Mouse (Mus musculus) liver, postnatal 0 days (tissue): ENCODE measurements at regions not wholly inside any gene's neighbourhood (a gene's known extent, or its start where the extent isn't known, plus 50 kb on each side); places are given as distances from the start of the nearest gene placed in this dataset.

Source experiments
- ATAC-seq: fragments of 200-750 bp; cut with Nextera tagmentation; 2 replicates; pipeline ENCODE4 v1.8.0; 2017; ENCODE audit warnings: mild to moderate bottlenecking, moderate library complexity
- DNase-seq: peaks from one replicate; pipeline ENCODE4 v3.0.0-alpha.2; 2016
- H3K27ac ChIP-seq: fragments of 300-500 bp; sonication (generic); 2 replicates; pipeline ENCODE4 v1.5.1; 2014; ENCODE audit warnings: antibody characterized with exemption, moderate library complexity, mild to moderate bottlenecking, low read depth
- H3K27me3 ChIP-seq: fragments of 300-500 bp; sonication (generic); 2 replicates; pipeline ENCODE4 v1.6.1; 2014; ENCODE audit warnings: low read length, control low read depth, mixed read lengths; ENCODE audit not compliant: insufficient read depth
- H3K36me3 ChIP-seq: fragments of 300-500 bp; sonication (generic); replicated peaks from 2 replicates; pipeline ENCODE4 v1.6.1; 2014; ENCODE audit warnings: mild to moderate bottlenecking, control low read depth, low read length, moderate library complexity, mixed read lengths; ENCODE audit not compliant: insufficient read depth
- H3K4me1 ChIP-seq: fragments of 300-500 bp; sonication (generic); 2 replicates; pipeline ENCODE4 v1.6.1; 2014; ENCODE audit warnings: antibody characterized with exemption, mild to moderate bottlenecking, control low read depth; ENCODE audit not compliant: insufficient read depth
- H3K4me2 ChIP-seq: fragments of 300-500 bp; sonication (generic); 2 replicates; pipeline ENCODE4 v1.6.1; 2014; ENCODE audit warnings: low read depth, mild to moderate bottlenecking, low read length, moderate library complexity, mixed read lengths
- H3K4me3 ChIP-seq: fragments of 300-500 bp; sonication (generic); 2 replicates; pipeline ENCODE4 v1.5.1; 2014; ENCODE audit warnings: low read depth, low read length
- H3K9ac ChIP-seq: fragments of 300-500 bp; sonication (generic); replicated peaks from 2 replicates; pipeline ENCODE4 v1.6.1; 2014; ENCODE audit warnings: mild to moderate bottlenecking, moderate library complexity
- H3K9me3 ChIP-seq: fragments of 300-500 bp; sonication (generic); 2 replicates; pipeline ENCODE4 v1.6.1; 2016; ENCODE audit warnings: mild to moderate bottlenecking, control low read depth, low read length, mixed read lengths
- CTCF ChIP-seq: sonication (generic); IDR thresholded peaks from 2 replicates; pipeline ENCODE4 v1.5.1; 2016; ENCODE audit warnings: antibody characterized with exemption, low read depth
- EP300 ChIP-seq: IDR thresholded peaks from 2 replicates; pipeline ENCODE4 v1.6.1; 2016; ENCODE audit warnings: antibody characterized with exemption, low read depth, mild to moderate bottlenecking
- WGBS: fragments of 180-500 bp; shearing (Covaris S2); extraction: QIAGEN DNeasy Blood & Tissue Kit; methylation state at CpG from one replicate; pipeline ENCODE4 v1.1.7; 2014; ENCODE audit not compliant: insufficient replicate concordance; 5-methylcytosine and 5-hydroxymethylcytosine counted together

DNA sequence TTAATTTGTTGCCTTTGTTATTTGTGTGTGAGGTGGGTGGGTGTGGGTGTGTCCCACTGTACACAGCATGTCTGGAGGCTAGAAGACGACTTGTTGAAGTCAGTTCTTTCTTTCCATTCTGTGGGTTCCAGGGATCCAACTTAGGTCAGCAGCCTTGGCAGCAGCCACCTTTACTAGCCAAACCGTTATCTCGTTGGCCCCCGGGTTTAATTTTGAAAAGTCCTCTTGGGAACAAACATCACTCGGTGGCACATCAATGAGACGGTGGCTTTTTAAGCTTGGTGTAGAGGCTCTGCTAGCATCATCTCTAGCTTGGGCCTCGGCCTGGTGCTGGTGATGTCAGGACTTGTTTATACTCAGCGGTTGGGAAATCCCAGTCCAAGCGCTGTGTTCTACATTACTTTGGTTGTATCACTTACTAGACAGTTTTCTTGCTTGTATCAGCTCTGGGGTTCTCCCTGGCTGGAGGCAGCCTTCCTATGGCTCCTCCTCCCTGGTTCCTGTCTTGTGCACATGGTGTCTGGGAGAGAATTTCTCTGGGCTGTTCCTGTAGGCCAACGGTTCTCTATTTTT is 217.6 kb downstream of the Tle3 start:
- Histone ChIP-seq H3K36me3 (no peaks in the 10 kb centered on the region), H3K9ac (no peak overlapping the region), H3K27me3 (peaks cover 6% of the 10 kb centered on the region; the same call in 1 of the 2 replicates), H3K4me2 (no peak overlapping the region), H3K27ac (no peak overlapping the region), H3K9me3 (no peaks in the 10 kb centered on the region), H3K4me3 (no peak overlapping the region), H3K4me1 (no peaks in the 10 kb centered on the region)
- ATAC-seq (no peak), DNase-seq (no peak)
- WGBS: 82% methylated on average over 10 of the region's 10 CpGs
- TF ChIP-seq EP300 (no peak), CTCF (no peak)

DNA sequence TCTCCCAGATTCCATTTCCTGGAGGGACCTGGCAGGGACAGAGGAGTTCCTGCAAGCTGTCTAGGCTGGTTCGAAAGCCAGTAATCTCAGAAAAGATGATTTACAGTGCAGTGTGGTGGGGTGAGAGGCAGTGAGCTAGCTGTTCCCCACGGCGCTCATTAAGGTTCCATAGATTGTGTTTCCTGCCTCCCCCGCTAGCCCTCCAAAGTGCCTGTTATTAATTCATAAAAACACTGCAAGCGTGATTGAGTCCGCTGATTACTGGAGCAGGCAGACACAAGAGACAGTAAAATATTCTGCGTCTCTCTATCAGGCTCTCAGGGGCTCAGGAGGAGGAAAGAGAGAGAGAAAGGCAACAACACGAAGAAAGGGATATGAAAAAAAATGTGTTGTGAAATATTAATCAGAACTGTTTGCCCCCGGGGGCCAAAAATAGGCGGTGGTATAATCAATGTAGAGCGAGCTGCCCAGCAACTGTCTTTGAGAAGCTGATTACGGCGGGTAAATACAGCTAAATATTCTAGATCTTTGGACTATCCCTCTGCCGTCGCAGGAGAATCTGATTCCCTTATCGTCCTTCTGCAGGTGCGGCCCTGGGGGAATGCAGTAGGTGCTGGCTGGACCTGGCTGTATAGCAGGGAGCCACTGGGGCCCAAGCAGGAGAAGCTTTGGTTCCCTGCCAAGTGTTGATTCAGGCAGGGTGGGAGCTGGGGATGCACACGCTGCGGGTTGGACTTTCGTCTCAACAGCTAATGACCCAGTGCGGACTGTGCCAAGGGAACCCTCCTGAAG is 211.3 kb downstream of the Tle3 start:
- H3K36me3 ChIP-seq: no peaks in the 10 kb centered on the region
- no peak for TF ChIP-seq EP300
- TF ChIP-seq CTCF: no peak
- peaks cover 5% of the 10 kb centered on the region; the same call in 1 of the 2 replicates for H3K4me1 ChIP-seq
- no peak overlapping the region for H3K4me2 ChIP-seq
- peak; percentile 59 for DNase-seq
- no peak overlapping the region for H3K9ac ChIP-seq
- WGBS: 64% methylated on average over 21 of the region's 21 CpGs
- H3K27me3 ChIP-seq: no peaks in the 10 kb centered on the region
- no peak overlapping the region for H3K4me3 ChIP-seq
- ATAC-seq: peak; percentile 35; the same call in 1 of the 2 replicates
- no peaks in the 10 kb centered on the region for H3K9me3 ChIP-seq
- H3K27ac ChIP-seq: no peak overlapping the region

DNA sequence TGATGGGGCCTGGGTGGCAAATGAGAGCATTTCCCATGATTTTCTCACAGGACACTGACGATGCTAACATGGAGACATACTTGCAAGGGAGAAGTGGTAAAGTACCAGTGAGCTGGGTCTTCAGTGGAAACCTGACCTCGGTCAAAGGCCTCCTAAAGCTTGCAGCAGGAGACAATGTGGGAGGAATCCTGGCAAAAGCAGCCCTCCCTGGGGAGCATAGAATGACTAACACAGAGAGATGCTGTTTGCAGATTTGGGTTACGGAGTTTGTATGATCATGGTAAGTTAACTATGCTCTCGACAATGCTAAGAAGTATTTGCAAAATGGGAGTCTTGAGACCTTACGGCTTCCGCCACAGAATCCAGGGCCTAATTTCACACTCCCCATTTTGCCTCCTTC is 208.9 kb downstream of the Tle3 start:
- no peak for TF ChIP-seq EP300
- TF ChIP-seq CTCF: no peak
- Histone ChIP-seq H3K9me3 (no peaks in the 10 kb centered on the region), H3K4me3 (no peak overlapping the region), H3K27ac (no peak overlapping the region), H3K9ac (no peak overlapping the region), H3K27me3 (no peaks in the 10 kb centered on the region), H3K4me1 (peaks cover 5% of the 10 kb centered on the region; the same call in 1 of the 2 replicates), H3K4me2 (no peak overlapping the region), H3K36me3 (no peaks in the 10 kb centered on the region)
- ATAC-seq: no peak
- 86% methylated on average over 6 of the region's 6 CpGs for WGBS
- DNase-seq: no peak

DNA sequence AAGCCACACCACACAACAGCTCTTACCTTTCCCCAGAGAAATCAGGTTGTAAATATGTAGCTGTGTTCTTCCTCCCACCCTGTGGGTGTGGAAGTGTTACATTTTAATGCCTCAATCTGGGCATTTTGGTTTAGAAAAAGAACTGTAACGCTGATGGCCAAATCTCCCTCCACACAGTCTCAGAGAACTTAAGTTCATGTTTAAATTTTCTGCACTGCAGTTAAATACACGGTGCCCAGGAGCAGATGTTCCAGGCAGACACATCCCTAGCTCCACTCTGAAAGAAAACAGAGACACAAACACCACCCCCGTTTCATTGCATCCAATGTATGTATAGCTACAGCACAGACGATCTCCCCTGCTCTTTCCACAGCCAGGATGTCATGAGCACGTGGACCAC is 206.1 kb downstream of the Tle3 start:
- no peak overlapping the region for H3K9ac ChIP-seq
- TF ChIP-seq EP300 (no peak), CTCF (no peak)
- H3K4me1 ChIP-seq: no peaks in the 10 kb centered on the region
- no peaks in the 10 kb centered on the region for H3K9me3 ChIP-seq
- no peak overlapping the region for H3K4me3 ChIP-seq
- H3K4me2 ChIP-seq: no peak overlapping the region
- no peak for ATAC-seq
- 70% methylated on average over 5 of the region's 5 CpGs for WGBS
- no peak for DNase-seq
- no peak overlapping the region for H3K27ac ChIP-seq
- H3K27me3 ChIP-seq: 0 out of 2 replicates have a peak, but pooled peaks cover 3% of the 10 kb centered on the region
- H3K36me3 ChIP-seq: no peaks in the 10 kb centered on the region

DNA sequence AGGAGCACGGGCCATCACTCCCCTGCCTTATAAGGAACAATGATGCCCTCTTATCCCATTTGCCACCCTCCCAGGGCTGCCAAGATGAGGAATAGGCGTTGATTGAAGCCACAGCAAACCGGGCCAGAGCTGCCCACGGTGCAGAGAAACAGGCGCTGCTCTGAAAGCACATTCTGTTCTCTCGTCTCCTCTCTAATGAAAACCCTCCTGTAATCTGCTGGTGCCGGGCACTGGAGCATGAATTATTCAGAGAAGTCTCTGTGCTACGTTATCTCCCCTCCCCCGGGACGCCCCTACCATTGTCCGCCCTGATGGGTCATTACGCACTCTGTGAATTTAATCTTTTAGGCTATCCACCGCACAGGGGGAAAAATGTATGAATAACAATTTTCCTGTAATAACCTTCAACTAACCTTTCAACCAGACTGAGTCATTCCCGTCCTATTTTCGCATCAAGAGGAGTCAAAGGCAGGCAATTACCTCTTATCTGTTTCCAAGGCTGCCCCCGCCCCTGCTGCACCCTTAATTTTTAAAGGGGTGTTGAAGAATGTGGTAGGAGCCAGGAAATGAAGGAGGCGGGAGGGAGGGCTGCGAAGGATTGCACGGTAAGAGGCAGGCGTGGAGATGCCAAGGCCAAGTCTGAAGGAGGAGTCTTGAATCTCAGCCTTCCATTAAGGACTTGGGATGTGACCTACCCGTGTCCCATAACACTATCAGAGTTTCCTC is 201.6 kb downstream of the Tle3 start:
- TF ChIP-seq CTCF (no peak), EP300 (no peak)
- Histone ChIP-seq H3K27me3 (0 out of 2 replicates have a peak, but pooled peaks cover 3% of the 10 kb centered on the region), H3K4me3 (no peak overlapping the region), H3K9ac (no peak overlapping the region), H3K36me3 (no peaks in the 10 kb centered on the region), H3K9me3 (peaks cover 3% of the 10 kb centered on the region; the same call in 1 of the 2 replicates), H3K27ac (no peak overlapping the region), H3K4me1 (no peaks in the 10 kb centered on the region), H3K4me2 (no peak overlapping the region)
- WGBS: 60% methylated on average over 21 of the region's 21 CpGs
- DNase-seq: no peak
- no peak for ATAC-seq

DNA sequence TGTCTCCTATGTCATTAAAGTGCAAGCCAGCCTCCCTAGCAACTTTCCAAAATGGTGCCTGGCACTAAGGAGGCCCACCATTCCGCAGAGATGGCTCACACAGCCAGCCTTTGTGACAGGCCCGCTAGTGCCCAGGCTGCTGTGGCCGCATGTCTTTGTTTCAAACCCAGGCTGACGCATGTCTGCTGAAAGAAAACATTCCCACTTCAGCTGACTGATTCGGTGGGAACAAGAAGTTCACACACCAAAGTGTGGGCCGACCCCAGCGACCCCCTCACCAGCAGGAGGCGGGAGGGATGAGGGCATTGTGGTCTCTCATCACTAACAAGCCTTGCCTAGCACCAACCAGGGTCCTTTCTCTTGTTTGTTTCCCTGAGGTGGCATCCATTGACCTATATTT is 190.9 kb downstream of the Tle3 start:
- Histone ChIP-seq H3K9me3 (no peaks in the 10 kb centered on the region), H3K27me3 (no peaks in the 10 kb centered on the region), H3K9ac (no peak overlapping the region), H3K4me1 (no peaks in the 10 kb centered on the region), H3K4me3 (no peak overlapping the region), H3K4me2 (no peak overlapping the region), H3K27ac (no peak overlapping the region), H3K36me3 (no peaks in the 10 kb centered on the region)
- DNase-seq: no peak
- ATAC-seq: no peak
- WGBS: 72% methylated on average over 8 of the region's 8 CpGs
- TF ChIP-seq CTCF (no peak), EP300 (no peak)
